Mouse (Mus musculus) lung, postnatal 0 days (tissue): ENCODE measurements around the gene Coa4.

Source experiments
- CTCF ChIP-seq: IDR thresholded peaks from 2 replicates; pipeline ENCODE4 v1.5.1; 2016; ENCODE audit warnings: antibody characterized with exemption, mild to moderate bottlenecking
- EP300 ChIP-seq: IDR thresholded peaks from 2 replicates; pipeline ENCODE4 v1.6.1; 2016; ENCODE audit warnings: antibody characterized with exemption, mild to moderate bottlenecking, control low read depth

GRCm38 (mm10) chr7:100514573-100514972, 22.3 kb upstream of the Coa4 start, which contains the start of gene Dnajb13:
- no peak for TF ChIP-seq EP300
- no peak for TF ChIP-seq CTCF
